Mouse (Mus musculus) embryonic facial prominence, embryonic 15.5 days (tissue): ENCODE results near the gene Rrp1. TPM values are rescaled to one million over a fixed set of nuclear protein-coding genes. Genes with fewer than 3 reads are reported as not detected.
"Not testable (repeated sequence)": the region's sequence is repeated elsewhere in the genome, so short reads cannot be mapped to it uniquely, and the experiment has no call there.

Experiments used
- ATAC-seq: fragments of 200-750 bp; cut with Nextera tagmentation; 2 replicates; pipeline ENCODE4 v1.8.0; 2017; ENCODE audit warnings: low read depth, moderate TSS enrichment; ENCODE audit not compliant: insufficient number of reproducible peaks, low FRiP score, low TSS enrichment
- H3K27ac ChIP-seq: fragments of 300-500 bp; sonication (generic); replicated peaks from 2 replicates; pipeline ENCODE4 v1.5.1; 2015; ENCODE audit warnings: mild to moderate bottlenecking, inconsistent platforms
- H3K27me3 ChIP-seq: fragments of 300-500 bp; sonication (generic); 2 replicates; pipeline ENCODE4 v1.6.1; 2015; ENCODE audit warnings: inconsistent platforms
- H3K36me3 ChIP-seq: fragments of 300-500 bp; sonication (generic); 2 replicates; pipeline ENCODE4 v1.6.1; 2015; ENCODE audit warnings: mild to moderate bottlenecking, inconsistent platforms
- H3K4me1 ChIP-seq: fragments of 300-500 bp; sonication (generic); 2 replicates; pipeline ENCODE4 v1.6.1; 2015; ENCODE audit warnings: inconsistent platforms
- H3K4me2 ChIP-seq: fragments of 300-500 bp; sonication (generic); replicated peaks from 2 replicates; pipeline ENCODE4 v1.6.1; 2015; ENCODE audit warnings: mild to moderate bottlenecking, inconsistent platforms
- H3K4me3 ChIP-seq: fragments of 300-500 bp; sonication (generic); replicated peaks from 2 replicates; pipeline ENCODE4 v1.5.1; 2015; ENCODE audit warnings: mild to moderate bottlenecking, inconsistent platforms
- H3K9ac ChIP-seq: fragments of 300-500 bp; sonication (generic); 2 replicates; pipeline ENCODE4 v1.6.1; 2015; ENCODE audit warnings: inconsistent platforms
- H3K9me3 ChIP-seq: fragments of 300-500 bp; sonication (generic); replicated peaks from 2 replicates; pipeline ENCODE4 v1.6.1; 2016; ENCODE audit warnings: inconsistent platforms
- WGBS: fragments of 180-500 bp; shearing (Covaris S2); methylation state at CpG from one replicate; pipeline ENCODE4 v1.1.7; 2015; 5-methylcytosine and 5-hydroxymethylcytosine counted together
- polyA plus RNA-seq: library from polyadenylated mRNA; unstranded; fragments of >200 nt; fragmentation: Nextera tagmentation; extraction: Ambion mirVana; gene quantifications from 2 replicates; pipeline ENCODE4 v1.2.1, GENCODE M21; 2015

The Rrp1 gene
- polyA plus RNA-seq, 1 experiment from 2014 or later = 298 TPM

GRCm38 (mm10) chr10:78372681-78373668 is 39.9 kb downstream of the Rrp1 start:
- H3K4me2 ChIP-seq = no peak overlapping the region
- H3K36me3 ChIP-seq = no peaks in the 10 kb centered on the region
- H3K27me3 ChIP-seq = no peaks in the 10 kb centered on the region
- H3K27ac ChIP-seq = no peak overlapping the region
- no peaks in the 10 kb centered on the region for H3K9me3 ChIP-seq
- 0 out of 2 replicates have a peak, but pooled peaks have one; percentile 17 for ATAC-seq
- 62% methylated on average over 27 of the region's 27 CpGs for WGBS
- no peak overlapping the region for H3K4me3 ChIP-seq
- H3K4me1 ChIP-seq = no peaks in the 10 kb centered on the region
- H3K9ac ChIP-seq = no peak overlapping the region

DNA sequence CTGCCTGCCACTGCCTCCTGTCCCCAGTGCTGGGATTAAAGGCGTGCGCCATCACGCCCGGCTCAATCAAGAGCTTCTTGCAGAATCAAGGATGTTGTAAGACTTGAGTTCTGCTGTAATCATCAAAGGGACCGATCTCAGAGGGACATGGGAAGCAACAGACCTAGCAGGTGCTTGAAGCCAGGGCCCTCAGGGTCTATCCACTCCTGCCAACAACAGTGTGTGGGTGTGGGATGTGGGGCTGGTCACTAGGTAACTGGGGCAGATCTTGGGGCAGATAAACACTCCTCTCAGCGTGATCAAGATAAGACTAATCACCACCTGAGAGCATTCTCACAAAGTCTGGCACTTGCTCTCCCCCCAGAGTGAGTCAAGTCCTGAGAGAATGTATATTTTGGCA is 41.1 kb downstream of the Rrp1 start:
- H3K36me3 ChIP-seq = no peaks in the 10 kb centered on the region
- no peak overlapping the region for H3K27ac ChIP-seq
- H3K4me1 ChIP-seq = no peaks in the 10 kb centered on the region
- WGBS = 76% methylated on average over 6 of the region's 6 CpGs
- no peak overlapping the region for H3K4me2 ChIP-seq
- H3K4me3 ChIP-seq = no peak overlapping the region
- no peaks in the 10 kb centered on the region for H3K9me3 ChIP-seq
- H3K27me3 ChIP-seq = no peaks in the 10 kb centered on the region
- no peak for ATAC-seq
- no peak overlapping the region for H3K9ac ChIP-seq

DNA sequence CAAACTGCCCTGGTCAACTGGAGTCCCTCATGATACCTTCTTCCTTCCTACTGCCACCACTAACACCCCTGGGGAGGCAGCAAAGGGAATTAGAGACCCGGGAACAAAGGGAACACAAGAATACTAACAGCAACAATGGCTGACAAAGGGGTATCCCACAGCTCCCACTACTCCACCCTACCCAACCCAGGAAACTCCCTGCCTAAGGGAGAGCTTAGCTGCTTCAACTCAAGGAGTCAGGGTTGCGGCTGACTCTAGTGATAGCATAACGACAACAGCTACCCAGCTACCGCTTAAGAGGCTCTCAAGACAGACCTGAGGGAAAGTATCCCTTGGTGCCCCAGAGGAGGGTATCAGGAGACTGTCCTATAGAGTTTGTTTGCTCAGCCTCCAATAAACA is 45.3 kb downstream of the Rrp1 start:
- Histone ChIP-seq H3K4me3 (no peak overlapping the region), H3K9ac (no peak overlapping the region), H3K27me3 (no peaks in the 10 kb centered on the region), H3K27ac (no peak overlapping the region), H3K4me1 (no peaks in the 10 kb centered on the region), H3K36me3 (no peaks in the 10 kb centered on the region), H3K4me2 (no peak overlapping the region), H3K9me3 (no peaks in the 10 kb centered on the region)
- WGBS = 61% methylated on average over 4 of the region's 4 CpGs
- ATAC-seq = no peak

DNA sequence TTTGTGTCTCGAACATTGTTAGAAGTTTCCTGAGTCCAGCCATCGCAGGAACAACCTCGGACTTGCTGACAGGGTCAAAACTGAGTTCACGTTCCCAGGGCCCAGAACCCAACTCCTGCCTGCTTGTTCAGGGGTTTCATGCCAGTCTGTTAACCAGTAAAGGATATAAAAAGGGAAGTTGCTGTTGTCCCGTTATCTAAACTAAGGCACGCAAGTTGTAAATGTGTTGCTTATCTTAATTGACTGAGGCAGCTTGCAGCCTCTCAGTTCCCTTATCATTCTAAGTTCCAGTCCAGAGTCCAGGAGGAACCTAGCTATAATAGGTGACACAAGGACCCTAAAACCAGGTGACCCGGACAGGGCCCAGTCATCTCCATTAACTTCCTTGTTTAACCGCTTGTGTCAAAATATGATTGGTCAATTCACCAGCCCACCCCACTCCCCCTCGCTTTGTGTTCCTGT is 46.0 kb downstream of the Rrp1 start:
- ATAC-seq = no peak
- Histone ChIP-seq H3K4me2 (no peak overlapping the region), H3K9ac (no peak overlapping the region), H3K36me3 (no peaks in the 10 kb centered on the region), H3K9me3 (no peaks in the 10 kb centered on the region), H3K27me3 (no peaks in the 10 kb centered on the region), H3K4me3 (no peak overlapping the region), H3K4me1 (no peaks in the 10 kb centered on the region), H3K27ac (no peak overlapping the region)
- 70% methylated on average over 9 of the region's 9 CpGs for WGBS

DNA sequence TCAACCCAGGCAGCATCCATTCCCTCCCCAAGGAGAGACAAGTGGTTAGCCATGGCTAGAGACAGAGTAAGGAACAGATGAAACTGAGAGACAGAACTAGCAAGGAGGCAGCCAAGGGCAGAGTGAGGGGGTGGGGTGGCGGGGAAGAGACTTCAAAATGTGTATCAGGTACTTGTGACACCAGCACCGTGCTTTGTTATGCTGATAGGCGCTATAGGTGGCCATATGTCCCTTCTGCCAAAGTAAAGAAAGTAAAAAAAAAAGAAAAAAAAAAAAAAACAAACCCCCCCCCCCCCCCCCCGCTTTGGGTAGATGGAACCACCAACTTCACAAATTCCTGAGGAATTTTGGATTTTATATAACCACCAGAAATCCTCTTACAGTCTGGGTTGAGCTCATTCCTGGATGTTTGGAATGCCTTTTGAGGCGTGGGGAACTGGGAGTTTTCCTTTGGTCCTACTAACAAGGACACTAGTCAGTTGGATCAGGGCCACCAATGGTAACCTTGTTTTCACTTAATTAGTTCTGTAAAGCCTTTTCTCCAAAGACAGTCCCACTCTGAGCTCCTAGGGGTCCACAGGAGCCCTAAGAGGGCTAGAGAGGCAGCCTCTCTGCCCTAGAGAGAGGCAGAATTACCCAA is 46.5 kb downstream of the Rrp1 start:
- no peak overlapping the region for H3K4me3 ChIP-seq
- WGBS = 40% methylated on average over 5 of the region's 5 CpGs
- H3K36me3 ChIP-seq = no peaks in the 10 kb centered on the region
- H3K9ac ChIP-seq = no peak overlapping the region
- H3K27ac ChIP-seq = no peak overlapping the region
- H3K4me1 ChIP-seq = no peaks in the 10 kb centered on the region
- no peaks in the 10 kb centered on the region for H3K27me3 ChIP-seq
- no peak for ATAC-seq
- no peaks in the 10 kb centered on the region for H3K9me3 ChIP-seq
- H3K4me2 ChIP-seq = no peak overlapping the region

GRCm38 (mm10) chr10:78365555-78365954 is 47.3 kb downstream of the Rrp1 start:
- 81% methylated on average over 6 of the region's 6 CpGs for whole genome bisulfite sequencing
- no peaks in the 10 kb centered on the region for H3K36me3 ChIP-seq
- no peak overlapping the region for H3K27ac ChIP-seq
- no peaks in the 10 kb centered on the region for H3K27me3 ChIP-seq
- H3K4me2 ChIP-seq = no peak overlapping the region
- H3K4me1 ChIP-seq = peaks cover 2% of the 10 kb centered on the region; the same call in 1 of the 2 replicates
- no peak overlapping the region for H3K9ac ChIP-seq
- ATAC-seq = no peak
- no peaks in the 10 kb centered on the region for H3K9me3 ChIP-seq
- no peak overlapping the region for H3K4me3 ChIP-seq

DNA sequence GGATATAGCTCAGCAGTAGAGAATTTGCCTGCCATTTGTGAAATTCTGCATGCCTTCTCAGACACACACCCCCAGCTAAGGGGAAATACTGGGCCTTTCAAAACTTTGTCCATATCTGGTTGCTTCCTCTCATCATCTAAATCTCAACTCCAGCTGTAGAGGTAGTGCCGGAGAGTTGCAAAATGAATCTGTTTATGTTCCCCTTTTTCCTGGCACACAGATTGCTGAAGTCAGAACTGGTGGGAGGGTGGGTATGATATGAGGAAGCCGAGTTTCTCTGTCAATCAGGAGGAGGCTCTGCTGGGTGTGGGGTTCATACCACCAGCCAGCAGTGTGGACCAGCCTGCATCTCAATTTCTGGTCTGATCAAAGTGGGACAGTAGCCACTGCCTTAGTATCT is 48.7 kb downstream of the Rrp1 start:
- no peak overlapping the region for H3K4me3 ChIP-seq
- peaks cover 8% of the 10 kb centered on the region; the same call in 1 of the 2 replicates for H3K4me1 ChIP-seq
- no peak for ATAC-seq
- no peaks in the 10 kb centered on the region for H3K27me3 ChIP-seq
- no peak overlapping the region for H3K9ac ChIP-seq
- H3K4me2 ChIP-seq = no peak overlapping the region
- 41% methylated on average over 2 of the region's 2 CpGs for WGBS
- H3K36me3 ChIP-seq = no peaks in the 10 kb centered on the region
- no peak overlapping the region for H3K27ac ChIP-seq
- H3K9me3 ChIP-seq = no peaks in the 10 kb centered on the region

DNA sequence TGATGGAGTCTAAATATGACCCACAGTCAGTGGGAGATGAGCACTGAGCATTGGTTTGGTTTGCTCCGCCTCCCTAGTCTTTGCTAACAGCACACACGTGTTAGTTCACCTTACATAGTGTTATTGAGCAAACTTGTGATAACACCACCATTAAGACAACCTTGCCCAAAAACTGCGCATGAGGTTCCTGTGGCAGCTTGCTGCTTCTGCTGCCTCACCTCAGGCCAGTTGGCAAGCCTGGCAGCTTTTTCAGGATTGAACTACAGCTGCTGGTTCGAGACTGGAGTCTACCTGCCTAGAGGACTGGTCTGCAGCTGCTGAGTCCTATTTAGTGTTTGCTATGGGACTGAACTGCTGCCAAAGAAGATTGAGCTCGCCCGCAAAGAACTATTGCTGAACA is 49.5 kb downstream of the Rrp1 start:
- no peaks in the 10 kb centered on the region for H3K9me3 ChIP-seq
- H3K36me3 ChIP-seq = no peaks in the 10 kb centered on the region
- H3K4me2 ChIP-seq = no peak overlapping the region
- no peaks in the 10 kb centered on the region for H3K27me3 ChIP-seq
- no peak overlapping the region for H3K4me3 ChIP-seq
- 88% methylated on average over 6 of the region's 6 CpGs for WGBS
- peaks cover 8% of the 10 kb centered on the region; the same call in 1 of the 2 replicates for H3K4me1 ChIP-seq
- no peak overlapping the region for H3K9ac ChIP-seq
- ATAC-seq = no peak
- no peak overlapping the region for H3K27ac ChIP-seq

GRCm38 (mm10) chr10:78361951-78362350 is 50.9 kb downstream of the Rrp1 start:
- Histone ChIP-seq H3K27me3 (no peaks in the 10 kb centered on the region), H3K4me2 (no peak overlapping the region), H3K4me1 (peaks cover 8% of the 10 kb centered on the region; the same call in 1 of the 2 replicates), H3K4me3 (no peak overlapping the region), H3K36me3 (no peaks in the 10 kb centered on the region), H3K9ac (no peak overlapping the region), H3K9me3 (no peaks in the 10 kb centered on the region), H3K27ac (no peak overlapping the region)
- ATAC-seq = no peak
- WGBS = 70% methylated on average over 2 of the region's 2 CpGs

- Histone ChIP-seq H3K9ac (no peak overlapping the region), H3K36me3 (no peaks in the 10 kb centered on the region), H3K27ac (peak overlapping the region; percentile 25; the same call in 1 of the 2 replicates), H3K9me3 (no peaks in the 10 kb centered on the region), H3K4me1 (peaks cover 8% of the 10 kb centered on the region; the same call in 1 of the 2 replicates), H3K4me2 (no peak overlapping the region), H3K27me3 (no peaks in the 10 kb centered on the region), H3K4me3 (no peak overlapping the region)
- no peak for ATAC-seq
- WGBS = 22% methylated on average over 3 of the region's 3 CpGs
Observed at GRCm38 (mm10) chr10:78360290-78360711, 52.5 kb downstream of the Rrp1 start.

DNA sequence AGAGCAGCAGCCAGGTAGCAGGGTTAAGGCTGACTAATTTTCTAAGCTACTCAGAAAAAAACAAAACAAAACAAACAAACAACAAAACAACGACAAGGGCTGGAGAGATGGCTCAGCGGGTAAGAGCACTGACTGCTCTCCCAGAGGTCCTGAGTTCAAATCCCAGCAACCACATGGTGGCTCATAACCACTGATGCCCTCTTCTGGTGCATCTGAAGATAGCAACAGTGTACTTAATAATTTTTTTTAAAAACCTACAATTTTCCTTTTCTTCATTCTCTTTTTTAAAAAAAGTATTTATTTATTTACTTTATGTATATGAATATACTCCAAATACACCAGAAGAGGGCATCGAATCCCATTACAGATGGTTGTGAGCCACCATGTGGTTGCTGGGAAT is 53.8 kb downstream of the Rrp1 start:
- H3K9me3 ChIP-seq, H3K27ac ChIP-seq, H3K4me3 ChIP-seq, H3K4me1 ChIP-seq, H3K9ac ChIP-seq, ATAC-seq, H3K36me3 ChIP-seq, H3K27me3 ChIP-seq, H3K4me2 ChIP-seq: not testable (repeated sequence)
- WGBS = 86% methylated on average over 3 of the region's 3 CpGs
